Mouse (Mus musculus): ENCODE data around the gene Otogl. TPM values are rescaled to one million over a fixed set of nuclear protein-coding genes. Genes with fewer than 3 reads are reported as not detected.

The Otogl gene
- polyA plus RNA-seq, 1 experiment from 2014 or later = 0.01 TPM

GRCm38 (mm10) chr10:107933527-107933926 is 21.6 kb upstream of the Otogl start:
- Histone ChIP-seq H3K9ac (no peak overlapping the region), H3K9me3 (replicated peaks) (no peaks in the 10 kb centered on the region), H3K27me3 (replicated peaks) (no peaks in the 10 kb centered on the region), H3K27ac (no peak overlapping the region), H3K4me1 (no peaks in the 10 kb centered on the region), H3K4me2 (no peak overlapping the region), H3K4me3 (no peak overlapping the region), H3K36me3 (no peaks in the 10 kb centered on the region)
- no peak for ATAC-seq
- 68% methylated on average over 1 of the region's 1 CpGs for whole genome bisulfite sequencing (ENCODE audit: insufficient replicate concordance)

- H3K9ac ChIP-seq = no peak overlapping the region
- no peaks in the 10 kb centered on the region for H3K36me3 ChIP-seq
- no peak overlapping the region for H3K27ac ChIP-seq
- WGBS (ENCODE audit: insufficient replicate concordance) = 24% methylated on average over 10 of the region's 10 CpGs
- H3K9me3 ChIP-seq (replicated peaks) = no peaks in the 10 kb centered on the region
- no peak for ATAC-seq
- no peak overlapping the region for H3K4me3 ChIP-seq
- no peak overlapping the region for H3K4me2 ChIP-seq
- no peaks in the 10 kb centered on the region for H3K4me1 ChIP-seq
- H3K27me3 ChIP-seq (replicated peaks) = no peaks in the 10 kb centered on the region
These were observed 20.2 kb upstream of the Otogl start for GRCm38 (mm10) chr10:107931833-107932828.

GRCm38 (mm10) chr10:107930471-107931021 is 18.6 kb upstream of the Otogl start:
- no peaks in the 10 kb centered on the region for H3K36me3 ChIP-seq
- no peaks in the 10 kb centered on the region for H3K27me3 ChIP-seq (replicated peaks)
- H3K9me3 ChIP-seq (replicated peaks) = no peaks in the 10 kb centered on the region
- no peaks in the 10 kb centered on the region for H3K4me1 ChIP-seq
- peak; percentile 30; the same call in 1 of the 2 replicates for ATAC-seq
- H3K9ac ChIP-seq = no peak overlapping the region
- H3K27ac ChIP-seq = no peak overlapping the region
- no peak overlapping the region for H3K4me2 ChIP-seq
- H3K4me3 ChIP-seq = no peak overlapping the region
- 42% methylated on average over 7 of the region's 7 CpGs for WGBS (ENCODE audit: insufficient replicate concordance)

GRCm38 (mm10) chr10:107925306-107925705 is 13.4 kb upstream of the Otogl start:
- Histone ChIP-seq H3K9me3 (replicated peaks) (no peaks in the 10 kb centered on the region), H3K36me3 (no peaks in the 10 kb centered on the region), H3K4me3 (no peak overlapping the region), H3K27ac (no peak overlapping the region), H3K4me1 (no peaks in the 10 kb centered on the region), H3K27me3 (replicated peaks) (no peaks in the 10 kb centered on the region), H3K4me2 (no peak overlapping the region), H3K9ac (no peak overlapping the region)
- ATAC-seq = no peak

GRCm38 (mm10) chr10:107923860-107924259 is 11.9 kb upstream of the Otogl start:
- no peak overlapping the region for H3K27ac ChIP-seq
- no peaks in the 10 kb centered on the region for H3K4me1 ChIP-seq
- no peaks in the 10 kb centered on the region for H3K9me3 ChIP-seq (replicated peaks)
- H3K36me3 ChIP-seq = no peaks in the 10 kb centered on the region
- H3K4me2 ChIP-seq = no peak overlapping the region
- ATAC-seq = no peak
- H3K9ac ChIP-seq = no peak overlapping the region
- no peaks in the 10 kb centered on the region for H3K27me3 ChIP-seq (replicated peaks)
- no peak overlapping the region for H3K4me3 ChIP-seq
- 37% methylated on average over 2 of the region's 2 CpGs for WGBS (ENCODE audit: insufficient replicate concordance)

- no peak overlapping the region for H3K4me2 ChIP-seq
- no peaks in the 10 kb centered on the region for H3K9me3 ChIP-seq (replicated peaks)
- H3K9ac ChIP-seq = no peak overlapping the region
- H3K36me3 ChIP-seq = no peaks in the 10 kb centered on the region
- no peak overlapping the region for H3K27ac ChIP-seq
- no peak overlapping the region for H3K4me3 ChIP-seq
- no peak for ATAC-seq
- 22% methylated on average over 1 of the region's 1 CpGs for WGBS (ENCODE audit: insufficient replicate concordance)
- no peaks in the 10 kb centered on the region for H3K27me3 ChIP-seq (replicated peaks)
- no peaks in the 10 kb centered on the region for H3K4me1 ChIP-seq
These were observed 10.8 kb upstream of the Otogl start for GRCm38 (mm10) chr10:107922750-107923149.

GRCm38 (mm10) chr10:107921549-107921948 is 9.6 kb upstream of the Otogl start:
- 39% methylated on average over 1 of the region's 1 CpGs for WGBS (ENCODE audit: insufficient replicate concordance)
- Histone ChIP-seq H3K9me3 (replicated peaks) (no peaks in the 10 kb centered on the region), H3K4me1 (no peaks in the 10 kb centered on the region), H3K27me3 (replicated peaks) (no peaks in the 10 kb centered on the region), H3K4me3 (no peak overlapping the region), H3K36me3 (no peaks in the 10 kb centered on the region), H3K4me2 (no peak overlapping the region), H3K27ac (no peak overlapping the region), H3K9ac (no peak overlapping the region)
- ATAC-seq = no peak

- no peaks in the 10 kb centered on the region for H3K4me1 ChIP-seq
- no peak overlapping the region for H3K9ac ChIP-seq
- no peaks in the 10 kb centered on the region for H3K36me3 ChIP-seq
- no peak overlapping the region for H3K4me2 ChIP-seq
- H3K27me3 ChIP-seq (replicated peaks) = no peaks in the 10 kb centered on the region
- H3K27ac ChIP-seq = no peak overlapping the region
- WGBS (ENCODE audit: insufficient replicate concordance) = 53% methylated on average over 1 of the region's 1 CpGs
- no peaks in the 10 kb centered on the region for H3K9me3 ChIP-seq (replicated peaks)
- no peak for ATAC-seq
- H3K4me3 ChIP-seq = no peak overlapping the region
These were observed 9.2 kb upstream of the Otogl start for GRCm38 (mm10) chr10:107921134-107921533.

- WGBS (ENCODE audit: insufficient replicate concordance) = 60% methylated on average over 2 of the region's 2 CpGs
- ATAC-seq = no peak
- H3K9ac ChIP-seq = no peak overlapping the region
These were observed 1.1 kb upstream of the Otogl start for GRCm38 (mm10) chr10:107913013-107913412.

GRCm38 (mm10) chr10:107906453-107906852 is 5.5 kb downstream of the Otogl start:
- 68% methylated on average over 10 of the region's 10 CpGs for WGBS (ENCODE audit: insufficient replicate concordance)
- Histone ChIP-seq H3K27me3 (replicated peaks) (no peaks in the 10 kb centered on the region), H3K36me3 (no peaks in the 10 kb centered on the region), H3K27ac (no peak overlapping the region), H3K9ac (no peak overlapping the region), H3K4me3 (no peak overlapping the region), H3K4me1 (no peaks in the 10 kb centered on the region), H3K4me2 (no peak overlapping the region), H3K9me3 (replicated peaks) (no peaks in the 10 kb centered on the region)
- ATAC-seq = no peak

More at GRCm38 (mm10) chr10:107913013-107913412, 1.1 kb upstream of the Otogl start:
- Histone ChIP-seq H3K4me1 (no peaks in the 10 kb centered on the region), H3K27me3 (replicated peaks) (no peaks in the 10 kb centered on the region), H3K36me3 (no peaks in the 10 kb centered on the region), H3K4me2 (no peak overlapping the region), H3K9me3 (replicated peaks) (no peaks in the 10 kb centered on the region), H3K4me3 (no peak overlapping the region), H3K27ac (no peak overlapping the region)

GRCm38 (mm10) chr10:107905274-107906034 is 6.5 kb downstream of the Otogl start:
- Histone ChIP-seq H3K27me3 (replicated peaks) (no peaks in the 10 kb centered on the region), H3K4me2 (no peak overlapping the region), H3K4me1 (no peaks in the 10 kb centered on the region), H3K9me3 (replicated peaks) (no peaks in the 10 kb centered on the region), H3K36me3 (no peaks in the 10 kb centered on the region), H3K4me3 (no peak overlapping the region), H3K9ac (no peak overlapping the region), H3K27ac (no peak overlapping the region)
- WGBS (ENCODE audit: insufficient replicate concordance) = 67% methylated on average over 7 of the region's 7 CpGs
- no peak for ATAC-seq

- no peak for ATAC-seq
- H3K4me3 ChIP-seq = no peak overlapping the region
- no peaks in the 10 kb centered on the region for H3K4me1 ChIP-seq
- no peaks in the 10 kb centered on the region for H3K36me3 ChIP-seq
- H3K27me3 ChIP-seq (replicated peaks) = no peaks in the 10 kb centered on the region
- no peak overlapping the region for H3K27ac ChIP-seq
- WGBS (ENCODE audit: insufficient replicate concordance) = 56% methylated on average over 8 of the region's 8 CpGs
- no peak overlapping the region for H3K9ac ChIP-seq
- H3K4me2 ChIP-seq = no peak overlapping the region
- H3K9me3 ChIP-seq (replicated peaks) = no peaks in the 10 kb centered on the region
These were observed 10.0 kb downstream of the Otogl start for GRCm38 (mm10) chr10:107901958-107902357.
